Mouse (Mus musculus) adrenal gland, adult 2 months (tissue): Measurements from ENCODE around the gene Itga2. TPM values are rescaled to one million over a fixed set of nuclear protein-coding genes. Genes with fewer than 3 reads are reported as not detected.

Experiments
- DNase-seq: peaks from one replicate; pipeline ENCODE4 v3.0.0; 2021
- long read RNA-seq: library from polyadenylated mRNA; stranded (forward); transcript quantifications from one replicate; pipeline ENCODE4 v2.0.0, GENCODE M21; 2021
- polyA plus RNA-seq: library from polyadenylated mRNA; depleted of rRNA; stranded (reverse); fragments of >200 nt; gene quantifications from 2 replicates; pipeline ENCODE4 v1.2.3, GENCODE M21; 2012; rRNA removed
- total RNA-seq, 2 experiments: library from RNA; stranded (reverse); gene quantifications; 2 replicates each; pipeline ENCODE4 v1.2.3; 2021

The Itga2 gene
- 1 to 10 TPM; 1.5 to 1.6 TPM for total RNA-seq
- polyA plus RNA-seq, result 0.17 and 0.19 TPM in 2 replicates
- long read RNA-seq, result 0 reads

DNA sequence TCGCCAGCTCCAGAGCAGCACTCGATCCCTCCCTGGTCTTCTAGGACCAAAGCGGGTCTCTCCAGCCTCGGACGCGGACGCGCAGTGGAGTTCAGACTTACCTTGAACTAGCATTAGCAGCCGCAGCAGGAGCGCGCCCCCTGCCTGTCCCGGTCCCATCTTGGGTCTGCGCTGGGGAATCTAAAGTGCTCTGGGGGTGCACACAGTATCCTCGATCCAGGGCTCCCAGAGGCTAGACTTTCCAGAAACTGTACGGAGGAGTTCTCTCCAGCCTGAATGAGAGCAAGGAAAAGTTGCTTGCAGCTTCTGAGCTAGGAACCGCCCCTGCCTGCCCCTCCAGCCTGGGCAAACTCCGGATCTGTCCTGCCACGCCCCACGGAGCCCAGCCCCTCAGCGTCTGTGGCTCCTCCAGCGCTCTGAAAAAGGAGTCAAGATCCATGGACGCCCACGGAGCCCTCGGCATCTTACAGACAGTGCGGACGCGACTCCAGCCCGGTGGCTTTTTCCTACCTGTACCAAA lies at the start of gene Itga2:
Itga2 (minus strand) TSS at position 326 of the 520 bp plus-strand sequence.
- peak; percentile 77 for DNase-seq

- no peak for DNase-seq
Measured at GRCm38 (mm10) chr13:114980831-114981419, 49.0 kb upstream of the Itga2 start.

GRCm38 (mm10) chr13:114974484-114975042 lies 42.7 kb upstream of the Itga2 start:
- DNase-seq, result no peak

- no peak for DNase-seq
Measured at GRCm38 (mm10) chr13:114971905-114972304, 40.0 kb upstream of the Itga2 start.

DNA sequence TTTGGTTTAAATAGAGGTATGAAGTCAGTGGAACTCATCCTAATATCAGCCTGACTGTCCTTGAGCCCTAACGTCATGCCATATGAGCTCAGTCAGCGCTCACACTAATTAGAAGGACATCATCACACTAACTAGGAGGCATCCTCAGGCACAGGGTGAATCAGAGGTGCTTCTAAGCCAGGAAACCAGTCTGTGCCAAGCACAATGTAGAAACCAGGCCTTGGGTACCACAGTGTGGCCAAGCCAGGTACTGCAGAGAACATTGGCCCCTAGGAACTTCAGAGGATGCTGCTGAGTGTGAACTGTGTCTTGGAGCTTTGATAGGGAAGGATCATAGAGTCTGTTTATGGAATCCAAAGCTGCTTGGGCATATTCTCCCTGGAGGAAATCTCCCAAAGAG lies 32.3 kb upstream of the Itga2 start:
- peak; percentile 92 for DNase-seq

- no peak for DNase-seq
Measured at GRCm38 (mm10) chr13:114954516-114954915, 22.6 kb upstream of the Itga2 start.

GRCm38 (mm10) chr13:114933541-114933940 lies 1.6 kb upstream of the Itga2 start:
- peak; percentile 84 for DNase-seq

- DNase-seq, result peak; percentile 7
Measured at GRCm38 (mm10) chr13:114930996-114931649, 777 bp downstream of the Itga2 start.

DNA sequence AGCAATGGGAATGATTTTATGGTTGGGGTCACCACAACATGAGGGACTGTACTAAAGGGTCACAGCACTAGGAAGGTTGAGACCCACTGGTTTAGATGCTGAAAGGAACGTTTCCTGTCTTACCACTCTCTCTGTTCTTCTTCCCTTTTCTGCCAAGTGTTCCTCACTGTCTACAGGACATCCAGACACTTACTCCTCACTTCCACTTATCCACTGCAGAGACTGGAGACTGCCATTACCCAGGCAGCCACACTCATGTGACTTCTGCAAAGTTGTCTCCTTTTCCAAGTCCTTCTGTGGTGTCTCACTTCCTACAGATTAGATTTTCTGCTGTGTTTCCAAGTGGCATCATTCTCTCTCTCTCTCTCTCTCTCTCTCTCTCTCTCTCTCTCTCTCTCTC lies 7.1 kb downstream of the Itga2 start:
- DNase-seq, result no peak

DNA sequence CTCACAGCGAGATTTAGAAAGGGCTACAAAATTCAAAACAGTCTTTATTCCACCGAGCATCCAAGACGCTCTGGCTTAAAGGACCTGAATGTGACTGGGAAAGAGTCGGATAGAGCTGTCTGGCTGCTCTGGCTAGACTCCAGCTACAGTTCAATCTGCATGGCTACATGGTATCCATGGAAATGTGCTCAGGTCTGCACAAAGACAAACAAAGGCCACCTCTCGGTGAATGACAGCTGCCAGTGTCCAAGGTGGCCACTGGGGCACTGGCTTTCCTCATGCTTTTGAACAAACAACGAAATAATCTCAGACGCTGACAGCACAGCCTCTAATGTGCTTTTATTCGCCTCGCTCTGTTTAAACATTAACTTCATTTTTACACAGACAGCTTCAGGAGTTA lies 8.6 kb downstream of the Itga2 start:
- DNase-seq, result no peak

DNA sequence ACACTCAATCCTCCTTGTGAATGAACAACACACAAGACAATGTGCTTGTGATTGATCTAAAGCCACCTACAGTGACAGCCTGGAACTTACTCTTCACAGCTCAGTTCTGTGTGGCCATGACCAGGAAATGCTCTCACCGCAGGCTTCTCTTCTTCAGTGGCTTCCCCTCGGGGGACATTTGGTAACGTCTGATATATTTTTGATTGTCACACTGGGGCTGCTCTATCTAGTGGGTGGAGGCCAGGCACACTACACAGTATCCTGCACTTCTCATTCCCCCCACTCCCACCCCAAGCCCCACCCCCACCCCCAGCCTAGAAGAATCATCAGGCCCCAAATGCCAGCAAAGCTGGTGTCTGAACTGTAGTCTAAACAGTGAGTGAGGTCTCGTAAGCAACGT lies 16.1 kb downstream of the Itga2 start:
- DNase-seq, result no peak

DNA sequence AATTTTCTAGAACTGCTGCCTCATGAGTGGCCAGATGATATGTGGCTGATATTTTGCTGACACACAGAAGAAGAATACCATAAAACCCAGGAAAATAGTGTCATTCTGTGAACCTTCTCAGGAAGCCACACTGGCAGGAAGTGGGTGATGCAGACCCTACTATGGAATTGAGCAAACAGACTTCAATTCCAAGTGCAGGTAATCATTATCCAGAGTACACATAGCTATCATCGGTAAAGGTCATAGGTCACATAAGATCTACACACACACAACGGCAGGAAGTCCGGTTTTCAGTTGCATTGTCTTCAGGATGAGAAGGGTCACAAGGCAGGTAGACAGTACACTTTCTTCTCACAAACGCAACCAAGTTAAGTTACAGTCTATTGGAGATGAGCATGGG lies 16.9 kb downstream of the Itga2 start:
- no peak for DNase-seq

GRCm38 (mm10) chr13:114914559-114914958 lies 17.3 kb downstream of the Itga2 start:
- no peak for DNase-seq

GRCm38 (mm10) chr13:114910629-114911028 lies 21.3 kb downstream of the Itga2 start:
- no peak for DNase-seq

DNA sequence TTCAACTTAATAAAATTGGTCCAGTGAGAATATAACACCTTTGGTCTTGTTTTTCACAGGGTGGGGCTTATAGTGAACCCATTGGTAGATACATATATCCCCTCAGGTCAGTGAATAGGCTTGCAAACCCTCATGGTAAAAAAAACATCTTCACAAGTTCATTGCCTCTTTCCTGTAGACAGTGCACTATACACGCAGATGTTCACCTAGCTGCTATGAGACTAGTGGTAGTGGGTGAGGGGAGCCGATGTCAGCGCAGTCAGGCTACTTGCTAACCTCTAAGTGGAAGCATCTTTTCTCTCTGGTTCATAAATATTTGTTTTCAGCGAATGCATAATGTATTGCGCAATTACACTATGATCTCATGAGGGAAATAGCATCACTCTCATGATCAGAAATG lies 22.4 kb downstream of the Itga2 start:
- DNase-seq, result no peak

DNA sequence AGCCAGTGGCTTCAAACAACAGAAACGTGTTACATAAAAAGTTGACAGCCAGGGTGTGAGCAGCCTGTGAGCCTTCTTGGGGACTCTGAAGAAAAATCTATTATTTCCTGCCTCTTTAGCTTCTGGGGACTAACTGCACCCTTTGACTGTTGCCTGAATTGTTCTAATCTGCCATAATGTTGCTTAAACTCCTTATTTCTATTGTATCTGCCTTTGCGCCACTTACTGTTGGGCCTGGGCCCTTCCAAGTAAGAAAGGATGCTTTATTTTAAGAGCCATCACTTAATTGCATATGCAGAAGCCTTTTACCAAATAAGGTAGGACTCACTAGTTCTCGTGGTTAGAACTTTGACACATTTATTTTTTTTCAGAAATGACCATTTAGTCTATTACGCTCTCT lies 24.0 kb downstream of the Itga2 start:
- DNase-seq, result no peak

GRCm38 (mm10) chr13:114896751-114897386 lies 35.0 kb downstream of the Itga2 start:
- DNase-seq, result peak; percentile 90

DNA sequence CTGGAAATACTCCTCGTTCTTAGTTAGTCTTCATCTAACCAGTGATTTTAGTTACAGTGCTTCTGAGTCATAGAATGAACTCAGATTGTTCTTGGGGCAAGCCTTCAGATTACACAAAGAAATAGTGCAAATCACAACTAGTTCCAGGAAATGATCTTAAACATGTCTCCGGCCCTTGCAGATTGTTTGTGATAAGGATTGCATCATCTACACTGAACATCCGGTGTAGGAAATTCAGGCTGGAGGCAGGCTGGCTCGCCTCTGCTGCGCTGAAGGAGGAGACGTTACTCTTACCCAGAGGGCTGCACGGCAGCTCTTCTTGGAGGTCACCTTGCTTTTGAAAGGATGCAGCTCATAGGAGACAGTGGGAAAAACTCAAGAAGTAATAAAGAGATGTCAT lies 36.0 kb downstream of the Itga2 start:
- DNase-seq, result peak; percentile 46

DNA sequence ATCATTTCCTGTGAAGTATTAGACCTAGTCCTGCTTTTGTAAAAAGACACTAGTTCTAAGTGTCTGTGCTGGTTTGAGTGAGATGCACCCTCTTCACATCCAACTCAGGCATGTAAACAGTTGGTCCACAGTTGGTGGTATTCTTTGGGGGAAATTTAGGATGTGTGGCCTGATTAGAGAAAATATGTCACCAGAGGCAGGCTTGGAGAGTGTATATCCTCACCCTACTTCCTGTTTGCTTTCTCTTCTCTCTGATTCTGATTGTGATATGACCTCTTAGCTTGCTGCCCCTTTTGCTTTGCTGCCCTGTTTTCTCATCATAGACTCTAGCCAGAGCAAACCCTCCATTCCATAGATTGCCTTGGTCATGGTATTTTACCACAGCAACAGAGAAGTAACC lies 37.2 kb downstream of the Itga2 start:
- no peak for DNase-seq

- DNase-seq, result no peak
Measured at GRCm38 (mm10) chr13:114891655-114892054, 40.2 kb downstream of the Itga2 start.

DNA sequence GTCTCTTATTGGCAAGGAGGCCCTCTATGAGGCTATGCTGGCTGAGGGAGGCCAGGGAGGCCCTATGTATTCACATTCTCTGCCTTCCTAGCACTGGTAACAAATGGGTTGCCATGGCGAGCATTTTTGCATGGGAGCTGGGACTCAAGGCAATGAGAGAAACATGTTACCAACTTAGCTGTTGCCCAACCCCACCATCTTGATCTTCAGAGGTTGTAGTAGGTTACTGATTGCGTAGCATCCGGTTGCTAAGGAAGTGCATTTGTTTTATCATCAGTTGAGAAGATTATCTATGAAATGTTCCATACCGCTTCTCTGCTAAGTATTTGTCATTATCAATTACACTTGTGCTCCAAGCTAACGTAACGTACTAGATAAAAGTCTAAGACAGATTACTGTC lies 44.2 kb downstream of the Itga2 start:
- no peak for DNase-seq

DNA sequence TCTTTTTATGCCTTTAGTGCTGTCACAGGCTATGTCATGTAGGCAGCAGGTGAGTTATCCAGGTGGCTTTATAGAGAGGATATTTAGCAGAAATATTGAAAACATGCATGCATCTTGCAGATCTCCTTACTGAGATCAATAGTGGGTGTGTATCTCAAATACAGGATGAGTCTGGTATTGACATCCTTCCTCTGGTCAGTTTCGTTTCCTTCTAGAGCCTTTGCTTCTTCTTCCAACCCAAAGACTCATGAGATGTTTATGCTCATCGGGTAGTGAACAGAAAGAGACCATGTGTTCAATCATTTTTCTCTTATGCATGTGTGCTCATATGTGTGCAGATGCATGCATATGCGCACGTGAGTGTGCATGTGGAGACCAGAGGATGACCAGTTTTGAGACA lies 44.6 kb downstream of the Itga2 start:
- no peak for DNase-seq

GRCm38 (mm10) chr13:114885171-114885570 lies 46.7 kb downstream of the Itga2 start:
- peak; percentile 9 for DNase-seq
